Mouse (Mus musculus): Measurements from ENCODE around the gene Fam243.

DNA sequence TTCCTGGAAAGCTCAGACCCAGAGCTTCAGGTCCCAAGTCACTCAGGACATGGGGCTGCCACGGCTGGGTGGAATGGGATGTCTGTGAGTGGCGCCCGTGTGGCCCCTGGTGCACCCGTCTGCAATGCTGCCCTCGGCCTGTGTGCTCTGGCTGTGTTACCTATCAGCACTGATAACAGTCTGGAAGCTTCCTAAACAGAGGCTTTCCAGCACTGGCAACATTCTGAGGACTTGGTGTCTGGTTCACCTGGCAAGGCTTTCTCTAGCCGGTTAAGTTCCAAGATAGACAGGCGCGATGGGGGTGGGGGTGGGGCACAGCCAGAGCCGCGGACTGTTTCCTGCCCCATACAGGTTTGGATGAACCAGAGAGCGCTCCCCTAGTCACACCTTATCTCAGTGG is 34.7 kb upstream of the Fam243 start:
- TF ChIP-seq POLR2A (IDR thresholded peaks at IDR 0.05; ENCODE audit: extremely low read depth, insufficient read depth, low read length) (no peak), CTCF (IDR thresholded peaks at IDR 0.05; ENCODE audit: extremely low read depth, insufficient read depth, low read length) (no peak)

Data from cortical plate, adult 2 months (tissue).